Mouse (Mus musculus): ENCODE data around the gene Zcchc7.

Zcchc7 gene

GRCm38 (mm10) chr4:44755553-44756133, at the start of gene Zcchc7:
Zcchc7 (plus strand) TSS chr4:44755877.
- DNase-seq (ENCODE audit: low read depth, low spot score): no peak

GRCm38 (mm10) chr4:44705967-44706366, 49.7 kb upstream of the Zcchc7 start:
- DNase-seq (ENCODE audit: low read depth, low spot score): no peak

GRCm38 (mm10) chr4:44706865-44707264, 48.8 kb upstream of the Zcchc7 start:
- no peak for DNase-seq (ENCODE audit: low read depth, low spot score)

- no peak for DNase-seq (ENCODE audit: low read depth, low spot score)
These were observed 47.4 kb upstream of the Zcchc7 start for GRCm38 (mm10) chr4:44708311-44708710.

- no peak for DNase-seq (ENCODE audit: low read depth, low spot score)
These were observed 46.5 kb upstream of the Zcchc7 start for GRCm38 (mm10) chr4:44709091-44709695.

GRCm38 (mm10) chr4:44709740-44710700, 45.7 kb upstream of the Zcchc7 start, which contains the start of gene Pax5:
Pax5 (minus strand) TSS chr4:44710487.
- no peak for DNase-seq (ENCODE audit: low read depth, low spot score)

- DNase-seq (ENCODE audit: low read depth, low spot score): no peak
These were observed 45.0 kb upstream of the Zcchc7 start for GRCm38 (mm10) chr4:44710701-44711097.

- DNase-seq (ENCODE audit: low read depth, low spot score): no peak
These were observed 44.4 kb upstream of the Zcchc7 start for GRCm38 (mm10) chr4:44711136-44711900.

- DNase-seq (ENCODE audit: low read depth, low spot score): no peak
These were observed 43.5 kb upstream of the Zcchc7 start for GRCm38 (mm10) chr4:44712051-44712700.

GRCm38 (mm10) chr4:44712786-44713553, 42.7 kb upstream of the Zcchc7 start:
- no peak for DNase-seq (ENCODE audit: low read depth, low spot score)

GRCm38 (mm10) chr4:44713554-44714051, 42.1 kb upstream of the Zcchc7 start:
- no peak for DNase-seq (ENCODE audit: low read depth, low spot score)

- DNase-seq (ENCODE audit: low read depth, low spot score): no peak
These were observed 41.5 kb upstream of the Zcchc7 start for GRCm38 (mm10) chr4:44714111-44714621.

- no peak for DNase-seq (ENCODE audit: low read depth, low spot score)
These were observed 40.0 kb upstream of the Zcchc7 start for GRCm38 (mm10) chr4:44715621-44716160.

GRCm38 (mm10) chr4:44716391-44716790, 39.3 kb upstream of the Zcchc7 start:
- no peak for DNase-seq (ENCODE audit: low read depth, low spot score)

- DNase-seq (ENCODE audit: low read depth, low spot score): no peak
These were observed 38.0 kb upstream of the Zcchc7 start for GRCm38 (mm10) chr4:44717676-44718075.

GRCm38 (mm10) chr4:44720046-44720445, 35.6 kb upstream of the Zcchc7 start:
- no peak for DNase-seq (ENCODE audit: low read depth, low spot score)

GRCm38 (mm10) chr4:44721237-44721636, 34.4 kb upstream of the Zcchc7 start:
- no peak for DNase-seq (ENCODE audit: low read depth, low spot score)

- DNase-seq (ENCODE audit: low read depth, low spot score): no peak
These were observed 15.2 kb upstream of the Zcchc7 start for GRCm38 (mm10) chr4:44740471-44740870.

- DNase-seq (ENCODE audit: low read depth, low spot score): peak; percentile 85
These were observed 666 bp downstream of the Zcchc7 start for GRCm38 (mm10) chr4:44756134-44756951.
